24 mouse cellular contexts compared by ENCODE assay signal in the genomic region with DNA sequence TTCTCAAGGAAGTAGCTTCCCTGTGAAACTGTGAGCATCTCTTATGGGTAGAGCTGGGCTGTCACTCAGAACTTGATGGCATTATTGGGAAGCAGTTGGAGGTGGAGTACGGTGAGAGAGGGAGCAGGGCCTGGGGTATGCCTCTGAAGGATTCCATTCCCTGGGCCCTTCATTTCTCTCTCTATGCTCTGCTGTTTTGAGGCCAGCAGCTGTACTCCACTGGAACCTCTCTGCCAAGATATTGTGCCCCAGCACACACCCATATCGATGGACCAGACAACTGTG.
DNase-seq lines count a peak whose midpoint lies in the region; ATAC-seq and TF ChIP-seq lines count a peak whose summit lies in the region.
"Had no signal": no experiment of that assay in that cellular context is flagged by ENCODE, and none has a peak within 500 bp of the region (broad histone marks: within the 10 kb centered on the region; RNA-seq: fewer than 3 reads in every experiment).

No protein-coding gene starts in this region.

- H3K36me3 ChIP-seq in stomach, embryonic 16.5 days (ENCODE audit: control insufficient read depth, insufficient read depth, low read length), result no peaks in the 10 kb centered on the region
- H3K36me3 ChIP-seq: embryonic facial prominence, embryonic 12.5 days; embryonic facial prominence, embryonic 15.5 days; forebrain, embryonic 12.5 days; forebrain, embryonic 15.5 days; heart, embryonic 13.5 days had no signal

- TF ChIP-seq CTCF in layer of hippocampus, adult 2 months (conservative IDR thresholded peaks at IDR 0.05), result no peak
- TF ChIP-seq CTCF in cortical plate, adult 2 months (IDR thresholded peaks at IDR 0.05; ENCODE audit: extremely low read depth, insufficient read depth, low read length), result no peak

- no peak overlapping the region for H3K4me2 ChIP-seq in stomach, embryonic 16.5 days (ENCODE audit: low read depth, low read length)
- H3K4me2 ChIP-seq: embryonic facial prominence, embryonic 12.5 days; embryonic facial prominence, embryonic 15.5 days; forebrain, embryonic 12.5 days; forebrain, embryonic 15.5 days; heart, embryonic 13.5 days; hindbrain, embryonic 14.5 days had no signal

- no peak overlapping the region for H3K4me3 ChIP-seq in layer of hippocampus, adult 2 months
- H3K4me3 ChIP-seq in cortical plate, adult 2 months (ENCODE audit: insufficient read depth, low read length), result no peak overlapping the region
- no peak overlapping the region for H3K4me3 ChIP-seq in stomach, embryonic 16.5 days (replicated peaks; ENCODE audit: low read length)
- H3K4me3 ChIP-seq: embryonic facial prominence, embryonic 12.5 days; embryonic facial prominence, embryonic 15.5 days; forebrain, embryonic 12.5 days; forebrain, embryonic 15.5 days; gastrocnemius, adult 2 months; heart, embryonic 13.5 days had no signal

- 0 out of 2 replicates have a peak, but pooled peaks have one; percentile 11 for ATAC-seq in frontal cortex, adult (ENCODE audit: low TSS enrichment)
- ATAC-seq in stomach, embryonic 16.5 days (ENCODE audit: insufficient read depth, low FRiP score), result 0 out of 2 replicates have a peak, but pooled peaks have one; percentile 21
- ATAC-seq: activated CD4-positive, CD25-positive, alpha-beta regulatory T cell, adult 4 months; forebrain, embryonic 15.5 days; hindbrain, postnatal 0 days had no signal

- peak overlapping the region; percentile 57; the same call in 1 of the 2 replicates for H3K27ac ChIP-seq in layer of hippocampus, adult 2 months
- H3K27ac ChIP-seq in cortical plate, adult 2 months (ENCODE audit: insufficient read depth, low read length), result peak overlapping the region; percentile 65; the same call in 1 of the 2 replicates
- H3K27ac ChIP-seq in stomach, embryonic 16.5 days (ENCODE audit: low read length), result peak overlapping the region; percentile 49; the same call in 1 of the 2 replicates
- H3K27ac ChIP-seq: embryonic facial prominence, embryonic 12.5 days; embryonic facial prominence, embryonic 15.5 days; forebrain, embryonic 12.5 days; forebrain, embryonic 15.5 days; gastrocnemius, adult 2 months; heart, embryonic 13.5 days; hindbrain, embryonic 14.5 days; hindbrain, postnatal 0 days had no signal

- H3K27me3 ChIP-seq in stomach, embryonic 16.5 days (ENCODE audit: control insufficient read depth, insufficient read depth, low read length), result no peaks in the 10 kb centered on the region
- H3K27me3 ChIP-seq: embryonic facial prominence, embryonic 12.5 days; embryonic facial prominence, embryonic 15.5 days; forebrain, embryonic 12.5 days; forebrain, embryonic 15.5 days; heart, embryonic 13.5 days had no signal

- H3K4me1 ChIP-seq in cortical plate, adult 2 months (ENCODE audit: control insufficient read depth, insufficient read depth, low read length), result peaks cover 3% of the 10 kb centered on the region
- 0 out of 2 replicates have a peak, but pooled peaks cover 2% of the 10 kb centered on the region for H3K4me1 ChIP-seq in stomach, embryonic 16.5 days (ENCODE audit: control insufficient read depth, insufficient read depth, low read length)
- H3K4me1 ChIP-seq: embryonic facial prominence, embryonic 12.5 days; embryonic facial prominence, embryonic 15.5 days; forebrain, embryonic 12.5 days; forebrain, embryonic 15.5 days; heart, embryonic 13.5 days had no signal

- 49% methylated on average over 2 of the region's 2 CpGs for WGBS in stomach, embryonic 16.5 days

- H3K9ac ChIP-seq in stomach, embryonic 16.5 days (ENCODE audit: low read length), result no peak overlapping the region
- H3K9ac ChIP-seq: embryonic facial prominence, embryonic 12.5 days; embryonic facial prominence, embryonic 15.5 days; forebrain, embryonic 12.5 days; forebrain, embryonic 15.5 days; heart, embryonic 13.5 days; hindbrain, embryonic 14.5 days had no signal

- H3K9me3 ChIP-seq in stomach, embryonic 16.5 days (replicated peaks; ENCODE audit: control insufficient read depth, low read length), result no peaks in the 10 kb centered on the region
- H3K9me3 ChIP-seq: embryonic facial prominence, embryonic 12.5 days; embryonic facial prominence, embryonic 15.5 days; forebrain, embryonic 12.5 days; forebrain, embryonic 15.5 days; heart, embryonic 13.5 days had no signal

- TF ChIP-seq POLR2A in cortical plate, adult 2 months (IDR thresholded peaks at IDR 0.05; ENCODE audit: extremely low read depth, insufficient read depth, low read length), result no peak

- no peak for DNase-seq in frontal cortex, postnatal 14 days (ENCODE audit: low spot score in 2 of 2)
- DNase-seq in layer of hippocampus, adult 2 months (ENCODE audit: low spot score in 2 of 2), result no peak
- no peak for DNase-seq in layer of hippocampus, postnatal 25 days (ENCODE audit: extremely low spot score in 1 of 2, low spot score in 1 of 2)
- DNase-seq in urinary bladder, adult 2 months (ENCODE audit: low spot score), result no peak
- DNase-seq: adrenal gland, adult 8-10 months; adrenal gland, postnatal 25 days; cerebellum, adult 18-20 months; cerebellum, postnatal 14 days; gastrocnemius, adult 2 months; gastrocnemius, postnatal 14 days; heart, adult 18-20 months; heart, postnatal 14 days; heart, postnatal 4 days had no signal
